Mouse (Mus musculus) liver, embryonic 15.5 days (tissue): ENCODE results near the gene Pdpk1. TPM values are rescaled to one million over a fixed set of nuclear protein-coding genes. Genes with fewer than 3 reads are reported as not detected.
"Not testable (repeated sequence)": the region's sequence is repeated elsewhere in the genome, so short reads cannot be mapped to it uniquely, and the experiment has no call there.

Experiments
- ATAC-seq: fragments of 200-750 bp; cut with Nextera tagmentation; 2 replicates; pipeline ENCODE4 v1.8.0; 2017; ENCODE audit warnings: moderate number of reproducible peaks, mild to moderate bottlenecking, moderate library complexity; ENCODE audit not compliant: insufficient read depth
- H3K27ac ChIP-seq: fragments of 300-500 bp; sonication (generic); replicated peaks from 2 replicates; pipeline ENCODE4 v1.5.1; 2015; ENCODE audit warnings: mild to moderate bottlenecking, inconsistent platforms
- H3K27me3 ChIP-seq: fragments of 300-500 bp; sonication (generic); 2 replicates; pipeline ENCODE4 v1.6.1; 2015; ENCODE audit warnings: mild to moderate bottlenecking, inconsistent platforms
- H3K36me3 ChIP-seq: fragments of 300-500 bp; sonication (generic); replicated peaks from 2 replicates; pipeline ENCODE4 v1.6.1; 2015; ENCODE audit warnings: moderate library complexity, mild to moderate bottlenecking, inconsistent platforms
- H3K4me1 ChIP-seq: fragments of 300-500 bp; sonication (generic); replicated peaks from 2 replicates; pipeline ENCODE4 v1.6.1; 2015; ENCODE audit warnings: inconsistent platforms
- H3K4me2 ChIP-seq: fragments of 300-500 bp; sonication (generic); 2 replicates; pipeline ENCODE4 v1.6.1; 2015; ENCODE audit warnings: moderate library complexity, mild to moderate bottlenecking, inconsistent platforms
- H3K4me3 ChIP-seq: fragments of 300-500 bp; sonication (generic); replicated peaks from 2 replicates; pipeline ENCODE4 v1.5.1; 2015; ENCODE audit warnings: mild to moderate bottlenecking, inconsistent platforms
- H3K9ac ChIP-seq: fragments of 300-500 bp; sonication (generic); 2 replicates; pipeline ENCODE4 v1.6.1; 2015; ENCODE audit warnings: moderate library complexity, mild to moderate bottlenecking, inconsistent platforms
- H3K9me3 ChIP-seq: fragments of 300-500 bp; sonication (generic); replicated peaks from 2 replicates; pipeline ENCODE4 v1.6.1; 2016; ENCODE audit warnings: inconsistent platforms
- WGBS: fragments of 180-500 bp; shearing (Covaris S2); methylation state at CpG from one replicate; pipeline ENCODE4 v1.1.7; 2015; ENCODE audit warnings: mixed read lengths; ENCODE audit not compliant: insufficient replicate concordance; 5-methylcytosine and 5-hydroxymethylcytosine counted together
- polyA plus RNA-seq: library from polyadenylated mRNA; unstranded; fragments of >200 nt; fragmentation: Nextera tagmentation; extraction: Ambion mirVana; gene quantifications from 2 replicates; pipeline ENCODE4 v1.2.1, GENCODE M21; 2015

Gene Pdpk1
- polyA plus RNA-seq, 1 experiment from 2014 or later: 25.2 TPM

GRCm38 (mm10) chr17:24119446-24119845, 31.3 kb downstream of the Pdpk1 start:
- WGBS: 70% methylated on average over 3 of the region's 3 CpGs

GRCm38 (mm10) chr17:24113031-24113430, 37.7 kb downstream of the Pdpk1 start:
- H3K36me3 ChIP-seq: peaks cover 30% of the 10 kb centered on the region
- ATAC-seq: no peak
- no peak overlapping the region for H3K4me3 ChIP-seq
- no peaks in the 10 kb centered on the region for H3K4me1 ChIP-seq
- H3K27ac ChIP-seq: no peak overlapping the region
- H3K9me3 ChIP-seq: no peaks in the 10 kb centered on the region
- no peak overlapping the region for H3K4me2 ChIP-seq
- 66% methylated on average over 4 of the region's 4 CpGs for WGBS
- no peak overlapping the region for H3K9ac ChIP-seq
- no peaks in the 10 kb centered on the region for H3K27me3 ChIP-seq

More at GRCm38 (mm10) chr17:24119446-24119845, 31.3 kb downstream of the Pdpk1 start:
- Histone ChIP-seq H3K36me3 (no peaks in the 10 kb centered on the region), H3K4me1 (peaks cover 9% of the 10 kb centered on the region), H3K4me2 (no peak overlapping the region), H3K9ac (no peak overlapping the region), H3K9me3 (no peaks in the 10 kb centered on the region), H3K4me3 (no peak overlapping the region), H3K27me3 (no peaks in the 10 kb centered on the region), H3K27ac (no peak overlapping the region)
- no peak for ATAC-seq

GRCm38 (mm10) chr17:24111256-24111655, 39.5 kb downstream of the Pdpk1 start:
- no peak overlapping the region for H3K27ac ChIP-seq
- H3K4me3 ChIP-seq: no peak overlapping the region
- no peaks in the 10 kb centered on the region for H3K27me3 ChIP-seq
- peaks cover 46% of the 10 kb centered on the region for H3K36me3 ChIP-seq
- no peaks in the 10 kb centered on the region for H3K4me1 ChIP-seq
- ATAC-seq: no peak
- H3K4me2 ChIP-seq: no peak overlapping the region
- no peak overlapping the region for H3K9ac ChIP-seq
- no peaks in the 10 kb centered on the region for H3K9me3 ChIP-seq
- 87% methylated on average over 1 of the region's 1 CpGs for WGBS

GRCm38 (mm10) chr17:24108896-24109295, 41.8 kb downstream of the Pdpk1 start:
- no peak for ATAC-seq
- WGBS: 83% methylated on average over 1 of the region's 1 CpGs

GRCm38 (mm10) chr17:24105111-24105510, 45.6 kb downstream of the Pdpk1 start:
- WGBS: 78% methylated on average over 2 of the region's 2 CpGs
- H3K27ac ChIP-seq: no peak overlapping the region
- ATAC-seq: no peak
- no peaks in the 10 kb centered on the region for H3K4me1 ChIP-seq
- no peak overlapping the region for H3K9ac ChIP-seq
- H3K9me3 ChIP-seq: no peaks in the 10 kb centered on the region
- no peak overlapping the region for H3K4me2 ChIP-seq
- no peaks in the 10 kb centered on the region for H3K27me3 ChIP-seq
- peaks cover 84% of the 10 kb centered on the region for H3K36me3 ChIP-seq
- H3K4me3 ChIP-seq: no peak overlapping the region

More at GRCm38 (mm10) chr17:24108896-24109295, 41.8 kb downstream of the Pdpk1 start:
- Histone ChIP-seq H3K4me3 (no peak overlapping the region), H3K9ac (no peak overlapping the region), H3K27ac (no peak overlapping the region), H3K4me2 (no peak overlapping the region), H3K36me3 (peaks cover 63% of the 10 kb centered on the region), H3K27me3 (no peaks in the 10 kb centered on the region), H3K9me3 (no peaks in the 10 kb centered on the region), H3K4me1 (no peaks in the 10 kb centered on the region)

- ATAC-seq: no peak
- Histone ChIP-seq H3K4me3 (no peak overlapping the region), H3K4me1 (no peaks in the 10 kb centered on the region), H3K36me3 (peaks cover 74% of the 10 kb centered on the region), H3K9me3 (no peaks in the 10 kb centered on the region), H3K4me2 (no peak overlapping the region), H3K9ac (no peak overlapping the region), H3K27ac (no peak overlapping the region), H3K27me3 (no peaks in the 10 kb centered on the region)
- WGBS: 87% methylated on average over 4 of the region's 4 CpGs
These were observed 52.4 kb downstream of the Pdpk1 start for GRCm38 (mm10) chr17:24098354-24098753.

- Histone ChIP-seq H3K4me2 (no peak overlapping the region), H3K27ac (no peak overlapping the region), H3K27me3 (no peaks in the 10 kb centered on the region), H3K4me1 (no peaks in the 10 kb centered on the region), H3K36me3 (peaks cover 89% of the 10 kb centered on the region), H3K9ac (no peak overlapping the region), H3K9me3 (no peaks in the 10 kb centered on the region), H3K4me3 (no peak overlapping the region)
- WGBS: 64% methylated on average over 1 of the region's 1 CpGs
- no peak for ATAC-seq
These were observed 60.1 kb downstream of the Pdpk1 start for GRCm38 (mm10) chr17:24090575-24090974.

- not testable (repeated sequence) for H3K9me3 ChIP-seq, H3K27me3 ChIP-seq, ATAC-seq, H3K4me1 ChIP-seq, H3K9ac ChIP-seq, H3K27ac ChIP-seq, H3K4me2 ChIP-seq, H3K4me3 ChIP-seq
- peaks cover 83% of the 10 kb centered on the region for H3K36me3 ChIP-seq
- 85% methylated on average over 4 of the region's 4 CpGs for WGBS
These were observed 64.3 kb downstream of the Pdpk1 start for GRCm38 (mm10) chr17:24086399-24086798.

- H3K36me3 ChIP-seq: peaks cover 84% of the 10 kb centered on the region
- 41% methylated on average over 1 of the region's 1 CpGs for WGBS
- H3K4me3 ChIP-seq: no peak overlapping the region
- no peak for ATAC-seq
- no peak overlapping the region for H3K9ac ChIP-seq
- H3K27me3 ChIP-seq: no peaks in the 10 kb centered on the region
- no peak overlapping the region for H3K4me2 ChIP-seq
- no peaks in the 10 kb centered on the region for H3K4me1 ChIP-seq
- H3K27ac ChIP-seq: no peak overlapping the region
- H3K9me3 ChIP-seq: no peaks in the 10 kb centered on the region
These were observed 66.1 kb downstream of the Pdpk1 start for GRCm38 (mm10) chr17:24084593-24084992.

GRCm38 (mm10) chr17:24077101-24077500, 73.6 kb downstream of the Pdpk1 start:
- ATAC-seq: no peak
- no peaks in the 10 kb centered on the region for H3K9me3 ChIP-seq
- H3K4me2 ChIP-seq: no peak overlapping the region
- peaks cover 11% of the 10 kb centered on the region for H3K4me1 ChIP-seq
- no peak overlapping the region for H3K9ac ChIP-seq
- no peaks in the 10 kb centered on the region for H3K27me3 ChIP-seq
- peaks cover 55% of the 10 kb centered on the region for H3K36me3 ChIP-seq
- no peak overlapping the region for H3K4me3 ChIP-seq
- no peak overlapping the region for H3K27ac ChIP-seq
- WGBS: 76% methylated on average over 2 of the region's 2 CpGs

GRCm38 (mm10) chr17:24072919-24073696, 77.6 kb downstream of the Pdpk1 start, which contains the start of gene Kctd5:
Kctd5 (minus strand) TSS chr17:24073485.
- Histone ChIP-seq H3K4me2 (peak within 1 kb of the TSS; percentile 83), H3K27ac (peak within 1 kb of the TSS; percentile 68), H3K9me3 (no peaks in the 10 kb centered on the region), H3K9ac (peak within 1 kb of the TSS; percentile 79), H3K36me3 (peaks cover 21% of the 10 kb centered on the region), H3K4me1 (peaks cover 15% of the 10 kb centered on the region), H3K27me3 (no peaks in the 10 kb centered on the region), H3K4me3 (peak within 1 kb of the TSS; percentile 86)
- WGBS: under 1% methylated on average over 62 of the region's 62 CpGs
- ATAC-seq: peak; percentile 97
